Mouse (Mus musculus): ENCODE measurements around the gene Rnaseh2c. TPM values are rescaled to one million over a fixed set of nuclear protein-coding genes. Genes with fewer than 3 reads are reported as not detected.

The Rnaseh2c gene
- 65.1 and 78.4 TPM in 2 replicates for total RNA-seq (2017)

DNA sequence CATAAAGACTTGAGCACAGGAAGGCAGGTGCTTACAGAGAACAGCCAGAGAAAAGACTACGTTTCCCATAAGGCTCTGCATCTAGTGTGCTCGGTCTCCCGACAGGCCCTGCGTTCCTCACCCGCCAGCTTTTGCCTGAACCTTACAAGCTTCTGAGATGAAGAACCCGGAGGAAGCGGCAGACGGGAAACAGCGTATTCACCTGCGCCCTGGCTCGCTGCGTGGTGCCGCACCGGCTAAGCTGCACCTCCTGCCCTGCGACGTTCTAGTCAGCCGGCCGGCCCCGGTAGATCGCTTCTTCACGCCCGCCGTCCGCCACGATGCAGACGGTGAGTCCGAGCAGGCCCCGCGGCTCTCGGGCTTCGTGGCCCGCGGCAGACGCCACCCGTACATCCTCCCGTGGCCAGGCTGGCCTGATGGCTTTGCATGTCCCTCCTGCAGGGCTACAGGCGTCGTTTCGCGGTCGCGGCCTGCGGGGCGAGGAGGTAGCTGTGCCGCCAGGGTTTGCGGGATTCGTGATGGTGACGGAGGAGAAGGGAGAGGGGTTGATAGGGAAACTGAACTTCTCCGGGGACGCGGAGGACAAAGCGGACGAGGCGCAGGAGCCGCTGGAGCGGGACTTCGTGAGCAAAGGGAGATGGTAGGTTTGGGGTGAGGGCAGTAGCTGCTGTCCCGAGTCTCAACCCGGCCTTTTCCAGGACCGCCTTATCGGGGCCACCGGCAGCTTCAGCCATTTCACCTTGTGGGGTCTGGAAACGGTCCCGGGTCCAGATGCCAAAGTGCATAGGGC is at the start of gene Rnaseh2c:
TSS of gene Rnaseh2c (plus strand) at position 122 of the 790 bp plus-strand sequence.
- peak; percentile 81 for ATAC-seq (replicated peaks; ENCODE audit: low read depth, poor library complexity, severe bottlenecking)

DNA sequence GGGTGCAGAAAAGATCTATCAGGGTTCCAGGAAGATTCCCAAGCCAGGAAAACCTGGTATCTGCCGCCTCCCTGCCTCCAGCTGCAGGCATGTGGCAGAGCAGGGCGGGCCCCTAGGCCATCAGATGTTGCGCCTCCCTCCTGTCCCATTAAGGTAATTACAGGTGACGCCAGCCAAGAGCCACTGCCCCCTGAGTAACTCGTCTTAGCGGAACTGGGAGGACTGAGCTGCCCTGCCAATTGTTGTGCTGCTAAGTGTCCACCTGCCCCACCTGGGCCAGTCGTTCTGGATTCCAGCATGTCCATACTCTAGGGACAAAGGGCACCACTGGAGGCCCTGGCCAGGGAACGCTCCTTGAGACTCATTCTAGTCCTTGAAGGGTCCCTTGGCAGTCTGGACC is 47.9 kb upstream of the Rnaseh2c start:
- no peak for ATAC-seq (replicated peaks; ENCODE audit: low read depth, poor library complexity, severe bottlenecking)

DNA sequence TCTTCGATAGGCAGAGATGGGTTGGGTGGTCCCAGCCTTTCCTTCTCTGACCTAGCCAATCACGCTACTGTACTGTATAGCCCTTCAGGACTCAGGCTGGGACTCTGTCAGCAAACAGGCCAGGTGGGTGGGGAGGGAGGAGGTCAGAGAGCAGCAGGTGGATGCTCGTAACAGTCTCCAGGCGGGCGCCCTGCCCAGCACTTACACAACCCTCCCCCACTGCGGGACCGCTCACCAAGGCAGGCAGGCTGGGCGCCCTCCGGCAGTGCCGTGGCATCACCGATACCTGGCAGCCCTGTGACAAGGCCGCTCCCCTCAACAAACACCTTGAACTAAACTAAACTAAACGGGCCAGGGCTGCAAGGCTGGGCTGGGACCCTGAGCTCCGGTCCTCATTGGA is 47.5 kb upstream of the Rnaseh2c start:
- ATAC-seq (replicated peaks; ENCODE audit: low read depth, poor library complexity, severe bottlenecking), result no peak

- ATAC-seq (replicated peaks; ENCODE audit: low read depth, poor library complexity, severe bottlenecking), result no peak
Measured at GRCm38 (mm10) chr19:5558169-5558568, 43.5 kb upstream of the Rnaseh2c start.

DNA sequence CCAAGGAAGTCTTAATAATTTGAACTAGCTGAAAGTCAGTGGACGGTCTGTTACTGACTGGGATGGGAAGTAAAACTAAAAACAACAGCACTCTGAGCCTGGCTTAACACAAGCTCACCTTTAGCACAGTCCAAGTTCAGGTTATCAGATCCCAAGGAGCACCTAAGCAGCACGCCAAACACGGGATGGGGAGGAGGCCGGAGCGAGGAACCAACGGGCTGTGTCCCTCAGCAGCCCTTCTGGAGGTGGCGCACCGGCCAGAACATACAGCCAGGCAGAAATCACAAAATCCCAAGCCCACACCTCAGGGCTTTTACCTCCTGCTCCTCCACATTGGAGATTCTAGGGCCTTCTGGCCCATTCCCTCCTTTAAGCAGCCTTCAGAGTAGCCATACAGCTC is 42.9 kb upstream of the Rnaseh2c start:
- no peak for ATAC-seq (replicated peaks; ENCODE audit: low read depth, poor library complexity, severe bottlenecking)

- ATAC-seq (replicated peaks; ENCODE audit: low read depth, poor library complexity, severe bottlenecking), result no peak
Measured at GRCm38 (mm10) chr19:5559229-5559628, 42.4 kb upstream of the Rnaseh2c start.

- ATAC-seq (replicated peaks; ENCODE audit: low read depth, poor library complexity, severe bottlenecking), result 0 out of 2 replicates have a peak, but pooled peaks have one; percentile 5
Measured at GRCm38 (mm10) chr19:5559631-5560456, 41.8 kb upstream of the Rnaseh2c start.

GRCm38 (mm10) chr19:5560457-5561041 is 41.1 kb upstream of the Rnaseh2c start, which contains the start of gene Ovol1:
Gene Ovol1, minus strand, starts transcription at chr19:5560646.
- no peak for ATAC-seq (replicated peaks; ENCODE audit: low read depth, poor library complexity, severe bottlenecking)

DNA sequence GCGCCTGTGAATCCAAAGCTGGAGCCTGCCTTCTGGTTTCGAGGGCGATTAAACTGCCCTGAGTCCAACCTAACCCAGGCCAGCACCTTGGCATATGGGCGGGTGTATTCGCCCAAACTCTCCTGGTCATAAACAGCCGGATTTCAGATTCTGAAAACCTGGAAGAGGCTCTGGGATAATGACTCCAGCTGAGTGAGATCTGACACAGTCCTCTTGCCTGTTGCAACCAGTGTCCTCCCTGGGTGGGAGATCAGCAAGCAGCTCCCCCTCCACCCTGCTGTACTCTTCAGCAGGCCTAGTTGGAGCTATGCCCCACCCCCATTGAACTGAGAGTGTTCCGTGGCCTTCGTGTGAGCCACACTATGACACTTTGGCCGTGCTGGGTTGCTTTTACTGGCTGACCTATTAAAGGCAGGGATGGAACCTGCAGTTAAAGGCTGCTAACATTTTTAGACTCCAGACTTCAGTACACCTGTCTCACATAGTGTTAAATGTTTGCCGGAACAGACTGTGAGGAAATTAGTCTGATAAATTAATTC is 40.4 kb upstream of the Rnaseh2c start:
- no peak for ATAC-seq (replicated peaks; ENCODE audit: low read depth, poor library complexity, severe bottlenecking)

- ATAC-seq (replicated peaks; ENCODE audit: low read depth, poor library complexity, severe bottlenecking), result no peak
Measured at GRCm38 (mm10) chr19:5561886-5562285, 39.8 kb upstream of the Rnaseh2c start.

GRCm38 (mm10) chr19:5562776-5563175 is 38.9 kb upstream of the Rnaseh2c start:
- ATAC-seq (replicated peaks; ENCODE audit: low read depth, poor library complexity, severe bottlenecking), result no peak

DNA sequence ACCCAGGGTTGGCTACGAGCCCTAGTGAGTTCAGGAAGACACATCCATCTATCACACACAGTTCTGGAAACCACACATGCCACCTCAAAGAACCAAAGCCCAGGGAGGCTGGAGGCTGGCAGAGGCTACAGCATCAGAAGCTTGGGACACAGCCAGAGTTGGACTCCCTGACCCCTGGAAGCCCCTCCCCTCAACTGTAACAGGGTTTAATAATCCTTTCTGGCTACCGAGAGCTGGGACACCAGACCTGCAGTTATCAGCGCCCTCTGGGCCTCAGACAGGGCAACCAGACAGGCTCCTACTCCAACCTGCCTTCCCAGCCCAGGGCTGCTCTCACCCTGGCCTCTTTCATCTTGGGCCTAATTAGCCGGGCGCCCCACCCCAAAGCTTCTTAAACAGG is 35.4 kb upstream of the Rnaseh2c start:
- no peak for ATAC-seq (replicated peaks; ENCODE audit: low read depth, poor library complexity, severe bottlenecking)

DNA sequence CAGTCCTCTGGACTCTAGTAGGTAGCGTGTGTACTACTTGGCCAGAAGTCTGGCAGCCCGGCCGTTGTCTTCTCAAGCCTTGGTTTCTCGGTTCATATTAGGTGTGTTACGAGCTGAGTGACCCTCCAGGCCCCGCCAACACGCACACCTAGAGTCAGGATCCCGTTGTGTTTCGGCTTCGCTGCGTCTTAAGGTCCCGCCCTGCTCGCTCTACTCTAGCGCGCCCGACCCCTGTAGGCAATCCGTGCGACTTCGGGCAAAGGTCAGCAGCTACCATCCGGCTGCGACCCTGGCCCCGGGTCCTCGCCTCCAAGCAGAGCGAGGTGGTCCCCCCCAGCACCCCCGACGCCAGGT is 34.5 kb upstream of the Rnaseh2c start:
- peak; percentile 2; the same call in 1 of the 2 replicates for ATAC-seq (replicated peaks; ENCODE audit: low read depth, poor library complexity, severe bottlenecking)

DNA sequence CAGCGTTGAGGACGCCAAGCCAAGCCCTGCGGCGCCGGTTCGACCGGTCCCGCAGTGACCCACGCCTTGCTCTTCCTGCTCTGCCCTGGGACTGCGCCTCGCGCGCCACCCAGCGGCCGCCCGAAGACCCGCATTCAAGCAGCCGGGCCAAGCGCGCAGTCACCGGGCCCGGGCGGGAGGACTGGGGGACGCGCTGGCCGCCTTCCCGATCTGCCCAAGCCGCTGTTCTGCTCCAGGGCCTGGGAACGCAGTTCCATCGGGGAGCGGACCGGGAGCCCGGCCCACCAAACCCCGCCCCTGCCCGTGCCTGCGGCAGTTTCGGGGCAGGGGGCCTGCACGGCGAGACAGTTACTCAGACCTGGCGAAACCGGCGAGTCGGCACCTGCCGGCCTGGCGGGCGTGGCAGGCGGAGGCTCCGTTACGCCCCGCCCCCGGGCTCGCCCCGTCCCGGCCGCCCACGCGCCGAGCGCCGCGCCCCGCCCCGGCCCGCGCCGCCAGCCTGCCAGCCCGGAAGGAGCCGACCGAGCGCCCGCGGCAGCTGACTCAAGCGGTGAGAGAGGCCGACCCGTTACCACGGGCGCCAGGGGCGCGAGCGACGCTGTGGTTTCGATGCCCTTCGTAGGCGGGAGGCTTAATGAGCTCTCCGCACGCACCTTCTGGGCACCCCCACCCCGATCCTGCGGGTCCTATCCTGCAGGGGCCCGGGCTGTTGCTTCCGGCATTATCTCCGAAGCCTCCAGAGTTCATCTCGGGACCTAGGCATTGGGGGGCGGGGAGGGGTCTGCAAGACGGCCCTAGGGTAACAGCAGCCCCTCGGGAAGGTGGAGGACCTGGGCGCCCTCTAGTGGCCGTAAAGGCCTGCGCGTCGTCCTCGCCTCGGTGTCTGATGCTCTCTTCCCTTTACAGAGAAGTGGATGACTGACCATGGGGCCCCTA is 33.9 kb upstream of the Rnaseh2c start, which contains the start of gene Ap5b1:
TSS of gene Ap5b1 (plus strand) at position 492 of the 936 bp plus-strand sequence.
- peak; percentile 47 for ATAC-seq (replicated peaks; ENCODE audit: low read depth, poor library complexity, severe bottlenecking)

DNA sequence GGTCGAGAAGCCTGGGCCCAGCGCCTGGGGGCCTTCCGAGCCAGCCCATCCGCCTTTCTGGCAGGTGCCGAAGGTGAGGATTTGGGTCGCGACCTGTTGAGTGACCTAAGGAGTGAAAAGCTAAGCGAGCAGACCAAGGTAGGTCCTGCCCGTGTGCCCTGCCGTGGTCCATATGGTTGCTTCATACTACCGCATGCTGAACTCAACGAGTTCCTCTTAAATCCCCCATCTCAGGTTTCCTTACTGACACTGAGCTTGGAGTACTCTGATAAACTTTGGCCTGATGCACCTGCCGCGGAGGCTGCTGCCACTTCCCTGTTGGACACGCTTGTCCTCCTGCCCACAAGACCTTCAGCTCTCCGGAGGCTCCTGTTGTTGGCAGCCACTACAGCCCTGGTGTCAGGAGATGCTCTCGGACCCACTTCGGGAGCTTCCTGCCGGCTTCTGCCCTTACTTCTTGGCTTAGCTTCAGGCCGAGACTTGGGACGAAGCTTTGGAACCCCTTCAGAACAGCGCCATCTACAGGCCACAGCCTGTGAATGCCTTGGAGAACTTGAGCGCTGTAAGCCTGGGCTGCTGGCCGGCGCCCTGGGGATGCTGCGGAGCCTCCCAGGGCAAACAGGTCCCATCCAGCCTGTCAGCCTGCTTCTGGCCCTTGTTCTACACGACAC is 33.1 kb upstream of the Rnaseh2c start:
- ATAC-seq (replicated peaks; ENCODE audit: low read depth, poor library complexity, severe bottlenecking), result peak; percentile 22; the same call in 1 of the 2 replicates

DNA sequence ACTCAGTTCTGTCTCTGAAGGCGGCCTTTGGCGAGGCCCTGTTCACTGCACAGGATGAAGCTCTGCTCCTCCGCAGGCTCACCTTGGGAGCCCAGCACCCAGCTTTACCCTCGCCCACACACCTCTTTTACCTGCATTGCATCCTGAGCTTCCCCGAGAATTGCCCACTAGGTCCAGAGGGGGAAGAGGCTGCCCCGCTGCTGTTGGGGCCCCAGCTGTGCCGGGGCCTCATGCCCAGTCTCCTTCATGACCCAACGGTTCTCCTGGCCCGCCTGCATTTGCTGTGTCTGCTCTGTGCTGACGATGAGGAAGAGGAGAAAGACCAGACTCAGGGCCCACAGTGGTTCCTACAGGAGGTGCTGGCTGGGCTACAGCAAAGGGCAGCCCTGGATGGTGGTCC is 32.2 kb upstream of the Rnaseh2c start:
- ATAC-seq (replicated peaks; ENCODE audit: low read depth, poor library complexity, severe bottlenecking), result no peak

GRCm38 (mm10) chr19:5570353-5571246 is 31.1 kb upstream of the Rnaseh2c start:
- no peak for ATAC-seq (replicated peaks; ENCODE audit: low read depth, poor library complexity, severe bottlenecking)

DNA sequence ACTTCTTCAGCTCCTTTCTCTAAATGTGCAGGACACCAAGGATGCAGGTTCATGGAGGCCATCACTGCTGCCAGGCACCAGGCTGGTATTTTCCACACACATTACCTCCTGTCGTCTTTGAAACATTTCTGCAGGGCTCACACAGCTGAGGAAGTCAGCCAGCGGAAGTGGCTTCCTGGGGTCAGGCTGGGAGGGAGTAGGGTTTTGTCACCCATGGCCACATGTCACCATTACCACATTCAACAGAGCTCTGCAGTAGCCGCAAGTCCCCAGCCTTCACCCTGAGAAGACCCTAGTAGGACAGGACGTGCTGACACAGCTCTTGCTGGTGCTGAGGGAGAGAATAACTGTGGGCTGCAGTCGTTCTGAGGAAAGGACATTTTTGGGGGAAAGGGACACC is 29.8 kb upstream of the Rnaseh2c start:
- peak; percentile 61 for ATAC-seq (replicated peaks; ENCODE audit: low read depth, poor library complexity, severe bottlenecking)
